Mouse (Mus musculus): Measurements from ENCODE around the gene Ctnnd2.

DNA sequence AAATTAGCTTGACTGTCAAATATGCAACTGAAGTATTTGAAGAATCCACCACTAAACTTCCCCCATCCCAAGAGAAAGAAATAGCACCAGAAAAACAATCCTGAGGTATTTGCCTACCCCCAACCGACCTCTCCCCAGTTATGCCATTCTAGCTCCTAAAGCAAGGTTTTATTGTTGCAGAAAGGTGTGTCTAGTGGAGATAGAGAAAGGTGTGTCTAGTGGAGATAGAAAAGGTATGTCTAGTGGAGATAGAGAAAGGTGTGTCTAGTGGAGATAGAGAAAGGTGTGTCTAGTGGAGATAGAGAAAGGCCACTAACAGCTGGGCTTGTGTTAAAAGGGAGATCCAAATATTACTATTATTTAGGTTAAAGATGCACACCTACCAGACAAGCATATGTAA lies 607.5 kb downstream of the Ctnnd2 start:
- TF ChIP-seq CTCF (IDR thresholded peaks at IDR 0.05; ENCODE audit: low read depth) (no peak), EP300 (IDR thresholded peaks at IDR 0.05; ENCODE audit: low read depth) (no peak)

Measured in liver, postnatal 0 days (tissue).